In the genomic region with DNA sequence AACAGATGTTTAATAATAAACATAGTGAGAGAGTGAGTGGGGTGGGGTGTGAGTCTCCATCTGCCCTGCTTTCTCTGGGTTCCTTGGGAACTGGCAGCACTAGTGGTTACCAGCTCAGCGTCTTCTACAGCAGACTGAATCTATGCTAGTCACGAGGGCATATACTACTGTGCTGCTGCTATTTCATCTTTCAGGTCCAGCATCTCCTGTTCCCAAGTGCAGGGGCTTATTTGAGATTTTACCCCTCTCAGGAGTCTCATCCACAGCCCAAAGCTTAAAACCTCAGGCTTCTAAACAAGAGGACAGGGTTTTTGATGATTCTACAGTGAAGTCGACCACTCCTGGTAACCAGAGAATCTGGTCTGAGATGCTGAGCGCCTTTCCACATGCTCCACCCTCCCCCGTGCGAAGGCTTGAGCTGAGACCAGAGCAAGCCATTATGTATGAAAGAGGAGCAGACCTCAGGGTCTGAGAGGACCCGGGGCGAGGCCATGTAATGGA, we compare ENCODE assay signal across 8 mouse cellular contexts. TPM values are rescaled to one million over a fixed set of nuclear protein-coding genes. Genes with fewer than 3 reads are reported as not detected.
DNase-seq lines count a peak whose midpoint lies in the region; ATAC-seq lines count a peak whose summit lies in the region.

No protein-coding gene starts in this region.

- no peak overlapping the region for H3K27ac ChIP-seq in kidney, embryonic 14.5 days (ENCODE audit: low read depth, low read length)
- H3K27ac ChIP-seq in hindbrain, embryonic 11.5 days (ENCODE audit: low read depth, low read length), result peak overlapping the region; percentile 27; the same call in 1 of the 2 replicates
- no peak overlapping the region for H3K27ac ChIP-seq in limb, embryonic 15.5 days
- H3K27ac ChIP-seq in stomach, embryonic 15.5 days, result no peak overlapping the region

- WGBS in kidney, embryonic 14.5 days, result 5% methylated on average over 8 of the region's 8 CpGs
- WGBS in hindbrain, embryonic 11.5 days, result 10% methylated on average over 8 of the region's 8 CpGs
- 6% methylated on average over 8 of the region's 8 CpGs for WGBS in limb, embryonic 15.5 days
- WGBS in stomach, embryonic 15.5 days, result 15% methylated on average over 8 of the region's 8 CpGs

- no peak for DNase-seq in kidney, postnatal 4 days
- DNase-seq in hindbrain, embryonic 11.5 days (ENCODE audit: low spot score), result peak; percentile 39
- DNase-seq in adrenal gland, postnatal 36 days, result no peak
- no peak for DNase-seq in adrenal gland, postnatal 25 days
- DNase-seq in heart, postnatal 14 days, result no peak

- no peaks in the 10 kb centered on the region for H3K9me3 ChIP-seq in kidney, embryonic 14.5 days (ENCODE audit: control insufficient read depth, low read length)
- no peaks in the 10 kb centered on the region for H3K9me3 ChIP-seq in hindbrain, embryonic 11.5 days (ENCODE audit: control insufficient read depth, low read length)
- H3K9me3 ChIP-seq in limb, embryonic 15.5 days, result no peaks in the 10 kb centered on the region
- no peaks in the 10 kb centered on the region for H3K9me3 ChIP-seq in stomach, embryonic 15.5 days

- no peak for ATAC-seq in kidney, embryonic 14.5 days (ENCODE audit: low FRiP score, low TSS enrichment)
- ATAC-seq in hindbrain, embryonic 11.5 days (ENCODE audit: low FRiP score), result no peak
- no peak for ATAC-seq in limb, embryonic 15.5 days (ENCODE audit: insufficient number of reproducible peaks, low FRiP score, low TSS enrichment, low read depth)
- no peak for ATAC-seq in stomach, embryonic 15.5 days (ENCODE audit: insufficient read depth, low FRiP score, low read depth)

- intact Hi-C loops in heart, postnatal 14 days (cut with DNase I), result no loop called here

- H3K9ac ChIP-seq in kidney, embryonic 14.5 days (ENCODE audit: low read depth, low read length), result no peak overlapping the region
- H3K9ac ChIP-seq in hindbrain, embryonic 11.5 days (ENCODE audit: low read depth, low read length), result peak overlapping the region; percentile 62; the same call in 1 of the 2 replicates
- H3K9ac ChIP-seq in limb, embryonic 15.5 days, result no peak overlapping the region
- H3K9ac ChIP-seq in stomach, embryonic 15.5 days, result no peak overlapping the region

- no peak overlapping the region for H3K4me2 ChIP-seq in kidney, embryonic 14.5 days (replicated peaks; ENCODE audit: low read depth, low read length)
- peak overlapping the region; percentile 75 for H3K4me2 ChIP-seq in hindbrain, embryonic 11.5 days (replicated peaks; ENCODE audit: low read depth, low read length)
- peak overlapping the region; percentile 93 for H3K4me2 ChIP-seq in limb, embryonic 15.5 days
- peak overlapping the region; percentile 97 for H3K4me2 ChIP-seq in stomach, embryonic 15.5 days

- no peaks in the 10 kb centered on the region for H3K36me3 ChIP-seq in kidney, embryonic 14.5 days (ENCODE audit: control insufficient read depth, insufficient read depth, low read length)
- H3K36me3 ChIP-seq in hindbrain, embryonic 11.5 days (ENCODE audit: control insufficient read depth, insufficient read depth, low read length), result no peaks in the 10 kb centered on the region
- H3K36me3 ChIP-seq in limb, embryonic 15.5 days, result no peaks in the 10 kb centered on the region
- no peaks in the 10 kb centered on the region for H3K36me3 ChIP-seq in stomach, embryonic 15.5 days

- H3K4me3 ChIP-seq in kidney, embryonic 14.5 days (ENCODE audit: low read length), result peak overlapping the region; percentile 51; the same call in 1 of the 2 replicates
- H3K4me3 ChIP-seq in hindbrain, embryonic 11.5 days (ENCODE audit: low read depth, low read length), result peak overlapping the region; percentile 63
- H3K4me3 ChIP-seq in limb, embryonic 15.5 days, result peak overlapping the region; percentile 56
- H3K4me3 ChIP-seq in stomach, embryonic 15.5 days (replicated peaks), result peak overlapping the region; percentile 55; the same call in 1 of the 2 replicates

- 0 out of 2 replicates have a peak, but pooled peaks cover 8% of the 10 kb centered on the region for H3K4me1 ChIP-seq in kidney, embryonic 14.5 days (ENCODE audit: control insufficient read depth, insufficient read depth, low read length)
- H3K4me1 ChIP-seq in hindbrain, embryonic 11.5 days (replicated peaks; ENCODE audit: control insufficient read depth, insufficient read depth, low read length), result no peaks in the 10 kb centered on the region
- H3K4me1 ChIP-seq in limb, embryonic 15.5 days, result peaks cover 11% of the 10 kb centered on the region
- 0 out of 2 replicates have a peak, but pooled peaks cover 8% of the 10 kb centered on the region for H3K4me1 ChIP-seq in stomach, embryonic 15.5 days

- peaks cover 29% of the 10 kb centered on the region for H3K27me3 ChIP-seq in kidney, embryonic 14.5 days (ENCODE audit: control insufficient read depth, insufficient read depth, low read length)
- H3K27me3 ChIP-seq in hindbrain, embryonic 11.5 days (ENCODE audit: control insufficient read depth, insufficient read depth, low read length), result peaks cover 4% of the 10 kb centered on the region
- H3K27me3 ChIP-seq in limb, embryonic 15.5 days, result peaks cover 26% of the 10 kb centered on the region
- H3K27me3 ChIP-seq in stomach, embryonic 15.5 days (replicated peaks), result peaks cover 15% of the 10 kb centered on the region; the same call in 1 of the 2 replicates

RNA-seq across cellular contexts. Expression of gene Epha5, which starts 2.2 kb away (rescaled TPM):
- 0.53 and 0.62 TPM in 2 replicates for polyA plus RNA-seq in kidney, embryonic 14.5 days (2014; fragmentation: Nextera tagmentation; extraction: Ambion mirVana)
- polyA plus RNA-seq in hindbrain, embryonic 11.5 days (2014; fragmentation: Nextera tagmentation; extraction: Ambion mirVana), result 20.1 and 29.1 TPM in 2 replicates
- polyA plus RNA-seq in limb, embryonic 15.5 days (2015; fragmentation: Nextera tagmentation; extraction: Ambion mirVana), result 6.8 TPM in 2 replicates
- polyA plus RNA-seq in stomach, embryonic 15.5 days (2015; fragmentation: Nextera tagmentation; extraction: Ambion mirVana), result 3.4 and 4.2 TPM in 2 replicates
- total RNA-seq in adrenal gland, postnatal 36 days (2021), result 1 to 10 TPM; 1.5 to 2.8 TPM
- 2.9 and 4.5 TPM in 2 replicates for total RNA-seq in adrenal gland, postnatal 25 days (2021)
- total RNA-seq in heart, postnatal 14 days (2021), result under 1 TPM; 0.10 to 0.14 TPM
